Mouse (Mus musculus): Measurements from ENCODE around the gene Rpl36.

DNA sequence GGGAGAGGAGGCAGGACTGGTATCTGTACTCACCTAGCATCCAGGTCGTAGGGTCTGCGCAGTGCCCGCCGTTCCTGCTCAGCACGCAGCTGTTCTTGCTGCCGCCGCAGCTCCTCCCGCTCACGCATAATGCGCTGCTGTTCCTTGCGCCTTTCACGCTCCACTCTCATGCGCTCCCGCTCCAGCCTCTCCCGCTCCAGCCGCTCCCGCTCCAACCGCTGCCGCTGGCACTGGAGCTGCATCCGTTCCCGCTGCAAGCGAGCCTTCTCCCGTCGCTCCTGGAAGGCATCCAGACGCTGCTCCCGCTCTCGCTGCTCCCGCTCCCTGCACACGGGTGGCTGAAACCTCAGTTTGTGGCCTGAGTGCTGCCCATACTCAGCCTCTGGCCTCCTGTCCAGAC is 46.9 kb upstream of the Rpl36 start:
- TF ChIP-seq POLR2A (IDR thresholded peaks at IDR 0.05; ENCODE audit: low read depth, low read length), result no peak
- no peak for TF ChIP-seq CTCF (IDR thresholded peaks at IDR 0.05; ENCODE audit: extremely low read depth, insufficient read length, insufficient replicate concordance, low read depth, low read length)

Measured in small intestine, adult 2 months (tissue).